Mouse (Mus musculus) limb, embryonic 12.5 days (tissue): ENCODE measurements around the gene Prkacb. TPM values are rescaled to one million over a fixed set of nuclear protein-coding genes. Genes with fewer than 3 reads are reported as not detected.
A peak's percentile ranks its signal among the peaks of the same experiment; 100 is the strongest.

Experiments
- ATAC-seq: fragments of 200-750 bp; cut with Nextera tagmentation; 2 replicates; pipeline ENCODE4 v1.8.0; 2017; ENCODE audit warnings: low read depth, moderate TSS enrichment; ENCODE audit not compliant: insufficient number of reproducible peaks, insufficient read depth, low FRiP score, low TSS enrichment
- H3K27ac ChIP-seq: fragments of 300-500 bp; sonication (generic); 2 replicates; pipeline ENCODE4 v1.5.1; 2016; ENCODE audit warnings: mild to moderate bottlenecking, moderate library complexity
- H3K27me3 ChIP-seq: fragments of 300-500 bp; sonication (generic); 2 replicates; pipeline ENCODE4 v1.6.1; 2016; ENCODE audit warnings: mild to moderate bottlenecking, moderate library complexity
- H3K36me3 ChIP-seq: fragments of 300-500 bp; sonication (generic); 2 replicates; pipeline ENCODE4 v1.6.1; 2016; ENCODE audit warnings: mild to moderate bottlenecking, moderate library complexity
- H3K4me1 ChIP-seq: fragments of 300-500 bp; sonication (generic); replicated peaks from 2 replicates; pipeline ENCODE4 v1.6.1; 2016
- H3K4me2 ChIP-seq: fragments of 300-500 bp; sonication (generic); 2 replicates; pipeline ENCODE4 v1.6.1; 2016; ENCODE audit warnings: mild to moderate bottlenecking, moderate library complexity
- H3K4me3 ChIP-seq: fragments of 300-500 bp; sonication (generic); replicated peaks from 2 replicates; pipeline ENCODE4 v1.5.1; 2016; ENCODE audit warnings: mild to moderate bottlenecking
- H3K9ac ChIP-seq: fragments of 300-500 bp; sonication (generic); replicated peaks from 2 replicates; pipeline ENCODE4 v1.6.1; 2016; ENCODE audit warnings: mild to moderate bottlenecking, moderate library complexity
- H3K9me3 ChIP-seq: fragments of 300-500 bp; sonication (generic); 2 replicates; pipeline ENCODE4 v1.6.1; 2016; ENCODE audit warnings: mild to moderate bottlenecking, moderate library complexity
- WGBS: fragments of 180-500 bp; shearing (Covaris S2); methylation state at CpG from one replicate; pipeline ENCODE4 v1.1.7; 2016; 5-methylcytosine and 5-hydroxymethylcytosine counted together
- polyA plus RNA-seq: library from polyadenylated mRNA; unstranded; fragments of >200 nt; fragmentation: Nextera tagmentation; extraction: Ambion mirVana; gene quantifications from 2 replicates; pipeline ENCODE4 v1.2.1, GENCODE M21; 2016

Prkacb gene
- polyA plus RNA-seq, 1 experiment from 2014 or later = 87.7 TPM

DNA sequence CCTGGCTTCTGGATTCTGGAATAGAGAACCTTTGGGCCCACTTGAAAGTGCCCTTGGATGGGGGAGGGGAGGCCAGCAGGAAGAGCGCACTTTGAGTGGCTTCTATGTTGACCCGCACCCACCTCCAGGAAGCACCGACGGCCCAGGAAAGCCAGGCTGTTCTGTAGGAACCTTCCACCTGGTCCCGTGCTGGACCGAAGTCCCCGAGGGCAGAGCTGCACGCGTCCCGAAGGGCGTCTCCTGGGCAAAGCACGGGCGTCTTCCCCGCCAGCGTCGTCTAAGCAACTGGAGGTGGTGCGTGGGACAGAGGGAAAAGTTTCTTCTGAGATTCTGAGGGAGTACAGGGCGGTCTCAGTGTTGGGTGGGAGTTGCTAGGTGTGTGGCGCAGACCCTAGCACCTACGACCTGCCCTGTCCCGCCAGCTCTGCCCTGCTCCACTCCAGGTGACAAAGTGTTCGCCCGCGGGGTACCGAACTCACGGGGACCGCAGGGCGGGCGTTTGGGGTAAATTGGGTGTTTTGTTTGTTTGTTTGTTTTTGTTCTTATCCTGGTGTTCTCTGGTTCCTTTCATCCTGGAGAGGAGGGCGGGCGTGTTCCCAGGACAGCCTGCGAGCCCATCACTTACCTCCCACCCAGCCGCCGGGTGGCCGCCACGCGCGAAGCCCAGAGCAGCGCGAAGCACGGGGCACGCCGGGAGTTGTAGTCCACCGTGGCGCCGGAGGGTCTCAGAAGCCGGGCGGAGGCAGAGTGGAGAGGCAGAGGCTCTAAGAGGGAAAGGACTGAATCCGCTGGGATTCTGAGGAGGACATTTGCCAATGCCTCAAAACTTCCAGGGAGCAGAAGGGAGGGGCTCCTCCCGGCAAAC is 127.7 kb downstream of the Prkacb start, which contains the start of gene Samd13:
Samd13 (minus strand) TSS at position 782 of the 865 bp plus-strand sequence.
- Histone ChIP-seq H3K9me3 (no peaks in the 10 kb centered on the region), H3K4me1 (peaks cover 23% of the 10 kb centered on the region), H3K27ac (no peak within 1 kb of the TSS), H3K4me2 (peak within 1 kb of the TSS; percentile 82), H3K4me3 (peak within 1 kb of the TSS; percentile 54), H3K27me3 (0 out of 2 replicates have a peak, but pooled peaks cover 3% of the 10 kb centered on the region), H3K9ac (peak within 1 kb of the TSS; percentile 61), H3K36me3 (no peaks in the 10 kb centered on the region)
- ATAC-seq = peak; percentile 92
- WGBS = 4% methylated on average over 50 of the region's 50 CpGs

DNA sequence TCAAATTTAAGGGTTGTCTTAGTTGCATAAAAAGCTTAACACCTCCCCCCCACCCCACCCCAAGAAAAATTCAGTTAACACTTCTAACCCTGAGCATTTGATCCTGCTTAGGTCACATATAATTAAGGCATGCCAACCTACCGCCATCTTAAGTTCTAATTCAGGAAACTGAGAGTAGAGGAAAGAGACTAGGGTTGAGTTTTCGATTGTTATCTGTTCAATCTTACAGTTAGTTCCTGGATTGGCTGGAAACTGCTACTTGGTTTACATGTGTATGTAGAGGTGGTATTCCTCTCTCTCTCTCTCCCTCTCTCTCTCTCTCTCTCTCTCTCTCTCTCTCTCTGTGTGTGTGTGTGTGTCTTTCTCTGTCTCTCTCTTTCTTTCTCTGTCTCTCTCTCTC is 129.7 kb downstream of the Prkacb start:
- H3K9ac ChIP-seq = no peak overlapping the region
- 0 out of 2 replicates have a peak overlapping the region, but pooled peaks have one; percentile 79 for H3K27ac ChIP-seq
- peaks cover 23% of the 10 kb centered on the region for H3K4me1 ChIP-seq
- WGBS = 72% methylated on average over 2 of the region's 2 CpGs
- H3K36me3 ChIP-seq = no peaks in the 10 kb centered on the region
- H3K4me3 ChIP-seq = no peak overlapping the region
- no peak overlapping the region for H3K4me2 ChIP-seq
- no peaks in the 10 kb centered on the region for H3K9me3 ChIP-seq
- ATAC-seq = no peak
- 0 out of 2 replicates have a peak, but pooled peaks cover 3% of the 10 kb centered on the region for H3K27me3 ChIP-seq

DNA sequence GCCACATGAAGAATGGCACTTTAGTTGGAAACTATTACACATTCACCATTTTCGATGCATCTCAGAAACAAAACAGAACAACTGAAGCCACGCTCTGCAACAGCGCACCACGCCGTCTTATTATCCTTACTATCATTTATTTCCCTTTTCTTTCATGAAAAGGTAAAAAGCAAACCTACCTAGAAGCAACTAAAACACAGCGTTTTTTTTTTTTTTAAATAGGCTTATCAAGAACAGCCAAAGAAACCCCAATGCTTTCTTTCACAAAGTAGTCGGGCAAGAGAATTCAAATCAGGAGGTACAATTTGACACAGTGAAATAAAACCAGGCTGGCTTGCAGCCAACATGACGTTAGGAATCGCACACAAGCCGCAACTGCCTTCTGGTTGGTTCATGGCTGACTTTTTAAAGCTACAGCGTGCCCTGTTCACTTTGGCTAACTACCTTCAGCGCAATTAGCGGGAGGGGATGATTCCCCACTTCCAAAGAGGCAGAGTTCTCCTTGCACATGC is 130.6 kb downstream of the Prkacb start:
- 0 out of 2 replicates have a peak, but pooled peaks cover 3% of the 10 kb centered on the region for H3K27me3 ChIP-seq
- H3K4me2 ChIP-seq = peak overlapping the region; percentile 39
- no peaks in the 10 kb centered on the region for H3K36me3 ChIP-seq
- no peak; the same call in 1 of the 2 replicates for ATAC-seq
- WGBS = 48% methylated on average over 13 of the region's 13 CpGs
- H3K9me3 ChIP-seq = no peaks in the 10 kb centered on the region
- no peak overlapping the region; the same call in 1 of the 2 replicates for H3K9ac ChIP-seq
- no peak overlapping the region; the same call in 1 of the 2 replicates for H3K4me3 ChIP-seq
- peaks cover 23% of the 10 kb centered on the region for H3K4me1 ChIP-seq
- peak overlapping the region; percentile 79 for H3K27ac ChIP-seq

DNA sequence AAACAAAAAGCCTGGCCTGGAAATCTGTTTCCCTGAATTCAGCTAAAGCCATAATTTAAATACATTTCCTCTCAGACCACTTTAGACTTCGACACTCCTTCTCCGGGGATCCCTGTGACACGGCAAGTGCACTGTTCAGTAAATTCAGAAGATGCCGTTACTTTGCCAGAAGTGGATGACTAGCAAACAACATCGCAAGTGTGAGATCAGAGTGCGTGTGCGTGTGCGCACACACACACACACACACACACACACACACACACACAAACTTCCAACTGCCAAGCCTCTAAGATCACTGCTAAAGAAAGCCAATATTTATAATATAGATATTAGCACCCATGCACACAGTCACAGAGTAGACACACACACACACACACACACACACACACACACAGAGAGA is 131.1 kb downstream of the Prkacb start:
- 0 out of 2 replicates have a peak, but pooled peaks cover 3% of the 10 kb centered on the region for H3K27me3 ChIP-seq
- WGBS = 71% methylated on average over 8 of the region's 8 CpGs
- no peak overlapping the region for H3K9ac ChIP-seq
- no peak for ATAC-seq
- H3K36me3 ChIP-seq = no peaks in the 10 kb centered on the region
- H3K4me2 ChIP-seq = peak overlapping the region; percentile 39
- no peak overlapping the region for H3K4me3 ChIP-seq
- H3K9me3 ChIP-seq = no peaks in the 10 kb centered on the region
- H3K27ac ChIP-seq = peak overlapping the region; percentile 79; the same call in 1 of the 2 replicates
- H3K4me1 ChIP-seq = peaks cover 23% of the 10 kb centered on the region

GRCm38 (mm10) chr3:146680625-146681024 is 132.2 kb downstream of the Prkacb start:
- no peak overlapping the region for H3K4me3 ChIP-seq
- no peak overlapping the region for H3K9ac ChIP-seq
- H3K27me3 ChIP-seq = 0 out of 2 replicates have a peak, but pooled peaks cover 3% of the 10 kb centered on the region
- 93% methylated on average over 13 of the region's 13 CpGs for WGBS
- ATAC-seq = no peak
- no peaks in the 10 kb centered on the region for H3K36me3 ChIP-seq
- H3K4me2 ChIP-seq = no peak overlapping the region
- H3K4me1 ChIP-seq = peaks cover 19% of the 10 kb centered on the region
- H3K27ac ChIP-seq = no peak overlapping the region
- H3K9me3 ChIP-seq = no peaks in the 10 kb centered on the region

DNA sequence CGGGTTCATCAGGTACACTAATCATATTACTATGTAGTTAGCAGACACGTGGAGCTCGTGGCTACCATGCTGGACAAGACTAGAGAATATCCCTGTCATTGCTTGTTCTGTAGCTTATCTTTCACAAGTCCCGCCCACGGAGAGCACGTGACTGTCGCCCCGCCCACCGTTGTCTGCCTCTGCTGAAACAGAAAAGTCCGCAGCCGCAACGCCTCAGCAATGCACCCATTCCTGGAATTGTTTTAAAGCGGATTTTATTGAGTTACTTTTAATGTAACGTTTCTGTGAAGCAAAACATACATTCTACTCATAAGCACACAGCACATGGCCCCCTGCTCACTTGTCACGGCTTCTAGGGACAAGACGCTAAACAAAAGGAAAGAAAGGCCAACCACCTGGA is 133.1 kb downstream of the Prkacb start:
- Histone ChIP-seq H3K4me2 (no peak overlapping the region), H3K9me3 (no peaks in the 10 kb centered on the region), H3K27ac (no peak overlapping the region), H3K4me3 (no peak overlapping the region), H3K36me3 (no peaks in the 10 kb centered on the region), H3K4me1 (peaks cover 19% of the 10 kb centered on the region), H3K9ac (no peak overlapping the region), H3K27me3 (0 out of 2 replicates have a peak, but pooled peaks cover 3% of the 10 kb centered on the region)
- WGBS = 91% methylated on average over 16 of the region's 16 CpGs
- no peak for ATAC-seq

Other genes starting within 250 kb of the Prkacb start
- not detected in 2 replicates for gene Uox, start 242.6 kb downstream of the Prkacb start, polyA plus RNA-seq
- not detected in 2 replicates for gene Dnase2b, start 197.4 kb downstream of the Prkacb start, polyA plus RNA-seq
- gene 4930503B20Rik, start 161.7 kb downstream of the Prkacb start, polyA plus RNA-seq = not detected in 2 replicates
- gene Samd13, start 127.4 kb downstream of the Prkacb start, polyA plus RNA-seq = 1.4 and 1.8 TPM in 2 replicates
- gene Ttll7, start 39.4 kb upstream of the Prkacb start, polyA plus RNA-seq = 2.3 and 3.0 TPM in 2 replicates